Mouse (Mus musculus) urinary bladder, postnatal 14 days (tissue): ENCODE data around the gene Dusp1.

Experiments used
- DNase-seq: peaks from one replicate; pipeline ENCODE4 v3.0.0; 2021; ENCODE audit warnings: low spot score

Gene Dusp1

DNA sequence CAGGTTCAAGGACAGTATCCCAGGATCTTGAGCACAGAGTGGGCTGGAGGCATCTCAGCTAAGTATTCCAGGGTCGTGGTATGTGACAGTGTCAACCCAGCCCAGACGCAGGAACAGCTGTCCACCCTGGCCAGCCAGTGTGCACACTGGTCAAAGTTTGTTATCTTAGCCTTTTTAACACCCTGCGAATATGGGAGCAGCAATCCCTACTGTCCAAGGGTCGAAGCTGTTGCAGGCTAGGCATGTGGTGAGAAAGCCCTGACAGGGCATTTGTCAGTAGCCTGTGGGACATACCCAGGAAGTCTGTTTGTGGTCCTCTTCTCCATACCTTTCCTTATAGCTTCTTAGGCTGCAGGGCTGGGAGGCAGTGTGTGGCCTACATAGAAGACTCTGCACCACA is 22.1 kb upstream of the Dusp1 start:
- no peak for DNase-seq

DNA sequence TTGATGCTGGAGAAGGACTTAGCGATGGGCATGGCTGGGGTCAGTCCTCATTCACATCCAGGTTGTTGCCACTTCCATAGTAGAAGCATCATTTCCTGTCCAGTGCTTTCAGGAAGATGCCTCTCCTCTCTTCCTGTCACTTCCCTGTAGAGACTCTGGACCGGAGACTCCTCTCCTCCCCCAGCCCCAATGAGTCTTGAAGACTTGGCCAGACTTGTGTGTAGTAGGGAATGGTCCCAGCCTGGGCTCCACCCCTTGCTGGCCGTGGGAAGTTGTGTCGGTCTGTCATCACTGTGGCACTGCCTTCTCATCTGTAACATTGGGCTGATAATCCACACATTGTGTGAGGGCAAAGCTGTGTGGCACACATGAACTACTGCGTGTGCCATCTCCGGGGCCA is 21.7 kb upstream of the Dusp1 start:
- DNase-seq = no peak

DNA sequence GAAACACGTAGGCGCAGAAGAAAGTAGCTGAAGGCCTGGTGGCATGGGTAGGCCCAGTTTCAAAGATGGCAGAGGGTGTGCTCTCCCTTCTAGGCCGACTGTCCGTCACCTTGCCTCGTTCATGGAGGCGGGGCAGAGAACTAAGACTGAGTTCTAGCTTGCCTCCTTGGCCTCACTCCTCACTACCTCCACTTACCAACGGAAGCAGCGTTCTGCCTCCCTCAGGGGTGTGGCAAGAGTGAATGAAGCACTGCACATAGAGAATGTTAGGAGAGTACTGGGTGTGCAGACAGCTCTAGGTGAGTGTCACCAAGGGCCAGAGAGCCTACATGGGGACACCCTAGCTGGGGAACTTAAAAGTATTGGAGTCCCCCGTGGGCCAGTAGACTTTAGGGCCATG is 21.1 kb upstream of the Dusp1 start:
- no peak for DNase-seq

DNA sequence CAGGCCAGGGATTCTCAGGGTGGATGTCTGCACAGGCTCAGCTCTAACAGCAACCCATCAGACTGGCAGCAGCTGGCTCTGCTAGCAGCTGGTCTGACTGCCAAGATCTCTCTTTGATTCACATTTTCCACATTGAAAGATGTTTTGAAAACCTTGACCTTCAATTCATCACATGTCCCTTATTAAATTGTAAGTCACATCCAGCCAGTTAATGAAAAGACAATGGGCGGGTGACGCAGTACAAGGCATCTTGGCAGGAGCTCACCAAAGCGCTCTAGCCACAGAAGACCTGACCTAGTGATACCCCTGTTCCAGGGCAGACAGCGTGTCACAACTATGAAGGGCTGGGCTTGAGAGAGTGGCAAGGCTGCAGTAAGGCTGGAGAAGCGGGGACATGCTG is 20.4 kb upstream of the Dusp1 start:
- DNase-seq = no peak

DNA sequence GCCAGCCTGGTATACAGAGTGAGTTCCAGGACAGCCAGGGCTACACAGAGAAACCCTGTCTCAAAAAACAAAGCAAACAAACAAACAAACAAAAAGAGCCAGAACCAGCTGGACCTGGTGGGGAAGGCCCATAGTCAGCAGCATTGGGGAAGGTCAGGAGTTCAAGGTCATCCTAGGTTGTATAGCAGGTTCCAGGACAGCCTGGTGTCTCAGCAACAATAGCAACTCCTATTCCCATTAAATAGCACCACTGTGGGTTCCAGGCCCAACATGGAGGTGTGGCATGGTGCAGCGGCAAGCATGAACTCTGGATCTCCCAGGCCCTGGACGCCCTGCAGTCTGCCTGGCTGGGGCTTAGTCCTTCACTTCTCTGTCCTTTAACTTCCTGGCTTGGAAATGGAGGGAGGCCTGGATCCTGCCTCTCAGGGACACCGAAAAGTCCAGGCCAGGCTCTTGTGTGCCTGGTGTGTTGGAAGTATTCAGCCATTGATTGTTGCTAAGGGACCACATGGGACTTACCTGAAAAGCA is 19.0 kb upstream of the Dusp1 start:
- DNase-seq = no peak

DNA sequence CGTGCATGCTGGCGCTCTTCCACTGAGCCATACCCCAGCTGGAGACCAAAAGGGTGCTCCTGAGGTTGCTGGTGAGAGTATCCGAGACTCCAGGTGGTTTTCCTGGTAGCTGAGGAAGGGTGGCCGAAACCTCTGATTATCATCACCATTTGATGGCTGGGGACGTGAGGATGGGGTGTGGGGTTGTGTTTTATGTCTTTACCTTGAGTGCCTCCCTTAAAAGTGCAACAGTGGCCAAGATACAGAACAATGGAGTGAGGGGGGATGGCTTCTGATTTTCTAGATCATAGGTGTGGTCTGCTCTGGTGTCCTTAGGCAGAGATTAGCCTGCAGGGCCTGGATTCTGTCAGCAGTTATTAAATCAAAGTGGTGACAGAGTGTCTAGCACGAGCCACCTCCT is 17.5 kb upstream of the Dusp1 start:
- no peak for DNase-seq

DNA sequence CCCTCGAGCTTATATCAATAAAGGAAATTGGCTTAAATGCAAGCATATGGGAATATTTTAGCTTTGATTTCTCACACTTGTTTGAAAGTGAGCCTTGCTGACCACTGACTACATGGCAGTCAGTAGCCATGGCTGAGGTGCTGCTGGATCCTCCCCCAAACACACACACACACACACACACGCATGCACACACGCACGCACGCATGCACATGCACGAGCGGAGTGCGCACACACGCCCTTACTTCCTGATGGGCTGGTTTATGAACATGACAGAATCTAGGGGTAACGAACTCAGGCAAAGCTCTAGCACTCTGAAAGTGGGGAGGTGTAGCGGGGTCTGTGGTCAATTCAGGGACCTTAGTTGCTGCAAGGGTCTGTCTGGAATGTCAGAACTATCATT is 16.8 kb upstream of the Dusp1 start:
- DNase-seq = no peak

DNA sequence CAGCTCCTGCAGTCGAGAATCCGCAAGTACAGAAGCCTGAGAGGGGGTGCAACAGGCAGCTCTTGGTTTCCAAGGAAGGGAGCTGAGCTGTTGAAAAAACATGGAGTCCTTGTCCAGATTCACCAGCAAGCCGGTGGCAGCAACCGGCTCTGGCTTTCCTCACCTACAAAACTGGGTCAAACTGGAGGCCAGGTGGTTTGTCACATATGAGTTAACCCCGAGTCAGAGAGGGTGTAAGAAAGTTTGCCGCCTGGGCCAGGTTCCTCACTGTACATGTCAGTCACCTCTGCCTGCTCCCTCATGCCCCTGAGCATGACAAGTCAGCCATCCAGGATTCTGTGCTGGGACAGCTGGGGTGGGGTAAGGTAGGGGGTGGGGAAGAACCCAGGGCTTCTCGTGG is 16.2 kb upstream of the Dusp1 start:
- no peak for DNase-seq

DNA sequence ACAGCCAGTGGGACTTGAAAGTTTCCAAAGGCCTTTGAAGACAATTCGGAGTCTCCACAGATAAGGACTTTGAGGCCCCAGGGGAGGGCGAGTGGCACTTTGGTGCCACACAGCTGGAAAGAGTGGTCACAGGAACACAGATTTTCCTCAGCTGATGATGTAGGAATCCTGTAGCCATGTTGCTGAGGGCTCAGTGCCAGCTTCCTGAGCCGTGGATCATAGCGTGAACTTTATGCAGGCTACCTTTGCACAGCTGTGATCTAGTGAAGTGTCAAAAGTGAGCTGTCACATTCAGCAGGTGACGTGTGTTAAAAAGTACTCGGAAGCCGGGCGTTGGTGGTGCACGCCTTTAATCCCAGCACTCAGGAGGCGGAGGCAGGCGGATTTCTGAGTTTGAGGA is 15.4 kb upstream of the Dusp1 start:
- DNase-seq = no peak

DNA sequence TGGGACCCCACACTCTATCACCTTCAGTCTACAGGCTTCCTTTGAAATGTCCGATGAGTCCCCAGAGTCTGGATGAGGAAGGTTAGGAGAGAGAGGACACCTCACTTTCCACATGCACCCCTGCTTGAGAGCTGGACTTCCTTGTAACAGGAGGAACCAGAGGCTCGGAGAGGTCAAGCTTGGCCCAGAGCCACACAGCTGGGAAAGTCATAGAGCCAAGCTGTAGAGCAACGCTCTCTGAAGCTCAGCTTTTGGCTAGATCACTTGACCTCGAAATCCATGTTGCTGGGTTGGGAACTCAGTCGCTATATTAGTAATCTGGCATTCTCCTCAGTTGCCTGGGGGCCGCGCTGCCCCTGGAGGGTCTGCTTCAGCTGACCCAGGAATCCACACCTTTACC is 14.9 kb upstream of the Dusp1 start:
- DNase-seq = peak; percentile 62

DNA sequence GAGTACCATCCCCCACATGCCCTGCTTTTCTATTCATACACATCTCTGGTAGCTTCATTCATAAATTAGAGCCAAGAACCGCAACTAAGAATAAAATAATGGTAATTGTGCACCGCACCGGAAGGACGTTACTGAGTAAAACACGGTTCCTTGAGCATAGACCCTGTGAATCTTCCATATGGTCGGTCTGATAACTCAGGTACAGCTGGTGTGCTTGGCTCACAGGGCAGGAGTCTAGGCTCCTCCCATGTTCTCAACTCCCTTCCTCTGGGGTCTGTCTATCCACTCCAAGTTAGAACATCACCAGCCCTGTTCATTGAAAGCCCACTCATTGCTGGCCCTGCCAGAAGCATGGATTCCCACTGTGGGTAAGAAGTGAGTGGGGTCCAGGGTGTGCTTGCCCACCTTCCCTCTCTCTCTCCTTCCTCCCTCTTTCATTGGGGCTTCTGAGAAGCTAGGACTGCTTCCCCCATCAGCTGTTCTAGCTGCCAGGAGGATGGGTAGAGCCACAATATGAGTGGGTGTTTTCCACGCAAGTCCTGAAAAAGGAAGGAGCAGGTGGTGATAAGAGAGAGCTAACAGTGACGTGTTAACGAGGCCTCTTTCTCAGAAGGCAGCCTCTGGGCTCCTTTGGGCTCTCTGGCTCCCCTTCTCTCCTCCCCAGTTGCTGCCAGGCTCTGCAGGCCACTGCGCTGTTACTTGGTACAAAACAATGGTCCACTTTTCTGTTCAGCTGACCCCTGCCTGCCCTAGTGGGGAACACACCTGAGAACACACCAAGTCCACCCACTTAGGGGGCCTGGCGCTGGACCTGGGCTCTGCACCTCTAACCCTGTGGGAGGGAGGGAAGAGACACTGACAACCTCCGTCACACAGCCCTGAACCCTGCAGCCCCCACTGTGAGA is 14.1 kb upstream of the Dusp1 start:
- no peak for DNase-seq

DNA sequence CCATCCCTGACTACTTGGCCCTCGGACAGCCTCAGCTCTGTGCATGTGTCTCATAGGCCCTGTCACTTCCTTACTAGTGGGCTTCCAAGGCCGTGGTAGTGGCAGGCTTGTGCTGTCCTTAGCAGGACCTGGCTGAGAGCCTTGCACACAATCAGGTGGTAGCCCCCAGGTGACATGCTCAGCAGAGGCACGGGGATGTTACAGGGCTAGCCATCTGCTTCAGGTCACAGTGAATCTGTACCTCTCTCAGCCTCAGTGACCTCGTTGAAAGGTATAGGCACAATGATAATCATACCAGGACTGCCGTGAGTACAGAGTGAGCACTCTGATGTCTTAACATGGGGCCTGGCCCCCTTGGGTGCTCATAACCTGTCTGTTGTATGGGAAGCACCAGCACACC is 12.8 kb upstream of the Dusp1 start:
- DNase-seq = no peak

DNA sequence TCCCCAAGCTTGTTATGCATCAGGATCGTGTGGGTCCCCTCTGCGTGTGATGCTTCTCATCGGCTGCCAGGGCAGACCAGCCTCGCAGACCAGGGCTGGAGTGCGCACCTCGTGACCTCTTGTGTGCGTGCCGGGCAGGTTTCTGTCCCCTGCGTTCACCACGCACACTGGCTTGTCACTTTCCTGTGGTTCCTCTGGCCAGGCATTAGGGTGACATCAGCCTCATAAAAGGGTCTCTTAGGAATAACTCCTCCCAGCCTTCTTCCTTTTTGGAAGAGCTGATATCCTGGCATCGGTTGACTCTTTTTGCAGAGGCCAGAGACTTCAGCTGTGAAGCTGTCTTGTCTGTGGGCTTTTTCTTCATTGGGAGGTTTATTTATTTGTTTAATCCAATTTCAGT is 12.2 kb upstream of the Dusp1 start:
- no peak for DNase-seq

DNA sequence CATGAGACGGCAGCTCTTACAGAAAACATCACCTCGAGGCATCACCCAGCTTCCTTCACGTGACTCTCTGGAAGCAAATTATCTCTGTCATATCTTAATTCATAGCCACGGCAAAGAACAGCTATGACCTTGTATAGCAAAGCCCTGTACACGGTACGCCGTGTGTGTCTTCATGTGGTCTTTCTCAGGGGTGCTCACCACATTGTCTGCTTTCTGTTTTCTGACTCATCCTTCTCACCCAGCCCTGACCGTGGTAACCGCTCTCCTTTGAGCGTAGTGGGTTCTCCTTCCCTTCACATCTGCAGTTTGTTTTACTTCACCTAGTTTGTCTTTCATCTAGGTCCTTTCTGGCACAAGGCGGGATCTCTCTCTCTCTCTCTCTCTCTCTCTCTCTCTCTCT is 10.3 kb upstream of the Dusp1 start:
- no peak for DNase-seq

DNA sequence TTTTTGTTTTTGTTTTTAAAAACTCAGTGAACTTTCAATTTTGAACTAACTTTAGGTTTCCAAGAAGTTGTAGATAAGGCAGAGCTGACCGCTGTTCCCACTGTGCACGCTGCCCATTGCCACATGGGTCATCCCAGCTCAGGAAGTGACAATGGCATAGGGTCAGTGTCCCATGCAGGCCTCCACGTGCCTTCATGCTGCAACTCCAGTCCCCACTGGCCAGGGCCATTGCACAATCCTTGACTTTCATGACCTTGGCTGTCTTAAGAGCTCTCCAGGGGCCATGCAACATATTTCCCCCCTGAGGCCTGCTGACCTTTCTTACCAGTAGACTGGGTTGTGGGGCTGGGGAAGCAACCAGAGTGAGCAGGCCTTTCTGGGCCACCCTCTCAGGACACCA is 9.4 kb upstream of the Dusp1 start:
- DNase-seq = no peak

DNA sequence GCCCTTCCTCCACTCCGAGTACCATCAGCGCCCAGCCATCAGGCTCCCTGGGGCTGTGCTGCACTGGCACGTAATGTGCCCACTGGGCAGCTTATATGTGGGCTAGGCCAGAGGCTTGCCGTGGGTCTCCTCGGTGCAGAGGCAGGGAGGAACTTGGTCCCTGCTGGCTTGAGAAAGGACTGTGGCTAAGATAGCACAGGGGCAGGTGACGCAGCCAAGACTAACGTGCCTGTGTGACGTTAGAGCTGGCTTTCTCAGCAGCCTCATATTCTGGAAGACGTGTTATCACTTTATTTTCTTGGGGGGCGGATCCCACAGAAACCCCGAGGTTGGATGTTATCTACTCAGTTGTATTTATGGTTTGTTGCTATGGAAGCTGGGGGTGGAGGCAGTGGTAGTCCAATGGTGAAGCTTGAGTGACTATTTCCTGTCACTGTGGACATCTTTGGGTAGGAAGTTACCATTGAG is 8.8 kb upstream of the Dusp1 start:
- DNase-seq = no peak

DNA sequence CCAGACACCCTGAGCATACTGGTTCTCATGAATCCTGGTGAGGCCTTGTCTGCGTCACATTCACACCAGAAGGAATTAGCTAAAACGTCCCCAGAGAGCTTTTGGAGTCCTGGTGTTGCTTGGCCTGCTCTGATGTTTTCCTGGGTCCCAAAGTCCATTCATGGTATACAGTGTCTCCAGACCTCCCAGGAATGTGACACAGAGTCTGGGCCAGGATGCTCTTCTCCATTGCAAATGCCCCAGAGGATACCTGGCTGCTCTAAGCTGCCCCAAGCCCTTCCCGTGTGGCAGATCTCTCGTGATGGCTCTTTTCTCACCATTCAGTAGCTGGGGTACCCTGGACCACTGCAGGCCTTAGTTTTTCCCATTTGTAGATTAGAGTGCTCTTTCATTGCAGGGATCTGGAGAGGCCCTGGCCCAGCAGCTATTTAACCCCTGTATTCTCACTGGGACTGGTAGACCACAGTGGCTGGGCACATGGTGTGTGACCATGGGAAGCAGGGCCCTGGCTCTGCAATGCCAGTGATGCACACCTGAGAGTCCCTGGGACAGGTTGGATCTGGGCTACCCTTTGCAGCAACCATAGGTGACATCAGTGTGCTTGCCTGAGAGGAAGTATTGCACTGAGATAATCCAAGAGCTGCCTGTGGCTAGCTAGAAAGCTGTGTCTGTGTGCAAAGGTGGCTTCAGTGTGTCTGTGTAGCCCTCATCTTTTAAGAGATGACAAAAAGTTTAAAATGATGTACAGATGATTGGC is 7.8 kb upstream of the Dusp1 start:
- DNase-seq = no peak

DNA sequence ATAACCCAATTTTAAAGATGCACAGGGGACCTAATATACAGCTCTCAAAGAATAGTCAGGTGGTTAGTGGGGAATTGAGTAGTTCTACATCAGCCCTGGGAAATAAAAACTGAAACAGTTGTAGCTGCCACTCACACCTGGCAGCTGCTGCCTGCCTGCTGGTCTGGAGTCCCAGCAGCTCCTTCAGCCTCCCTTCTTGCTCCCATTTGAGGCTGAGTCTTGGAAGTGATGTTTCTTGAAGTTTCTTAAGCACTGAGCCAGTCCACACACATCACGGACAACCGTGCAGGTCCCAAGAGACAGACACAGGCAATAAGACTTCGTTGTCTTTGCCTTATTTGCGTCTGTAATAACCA is 5.9 kb upstream of the Dusp1 start:
- no peak for DNase-seq

DNA sequence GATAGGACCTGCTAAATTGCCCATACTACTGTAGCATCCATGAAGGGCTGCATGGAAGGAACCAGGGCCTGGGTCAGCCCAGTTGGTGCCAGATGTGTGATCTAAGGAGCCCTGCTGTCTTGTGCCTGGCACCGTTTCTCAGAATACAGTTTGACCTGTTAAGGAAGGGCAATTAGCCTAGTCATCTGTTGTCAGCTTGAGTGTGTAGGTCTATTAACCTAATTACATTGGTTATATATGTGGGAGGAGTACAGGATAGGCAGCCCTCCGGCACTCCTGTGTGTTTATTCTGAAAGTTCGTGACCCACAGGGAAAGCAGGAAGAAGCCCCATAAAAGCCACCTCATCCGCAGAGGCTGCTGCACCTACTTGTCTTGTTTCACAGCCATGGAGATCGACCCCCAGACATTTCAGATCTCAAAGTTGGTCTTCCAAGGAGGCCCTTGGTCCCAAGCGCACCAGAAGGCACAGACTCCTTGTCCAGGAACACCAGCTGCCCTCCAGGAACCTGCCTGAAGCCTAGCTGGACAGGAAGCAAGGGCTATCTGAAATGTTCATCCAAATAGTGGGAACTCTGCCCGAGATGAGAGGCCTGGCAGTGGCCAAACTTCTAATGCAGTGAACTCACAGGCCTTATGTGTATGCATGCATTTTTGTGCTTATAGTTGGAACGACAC is 5.4 kb upstream of the Dusp1 start:
- no peak for DNase-seq

DNA sequence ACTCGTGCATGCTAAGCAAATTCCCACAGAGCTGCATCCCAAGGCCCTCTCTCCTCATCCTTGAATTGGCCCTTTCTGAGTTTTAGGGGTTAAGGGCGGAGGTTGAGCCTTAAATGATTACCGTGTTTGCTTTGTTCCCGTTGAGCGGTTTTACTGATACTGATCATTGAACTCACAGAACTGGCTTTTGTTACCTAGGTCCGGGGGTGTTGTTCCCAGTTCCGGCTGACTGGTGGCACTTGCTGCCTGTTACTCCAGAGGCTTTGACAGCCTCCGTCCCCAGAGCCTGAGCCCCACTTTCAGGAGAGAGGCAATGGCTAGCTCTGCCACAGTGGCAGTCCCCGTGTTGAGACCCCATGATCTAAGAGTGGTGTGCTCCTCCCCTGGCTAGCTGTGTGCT is 2.5 kb upstream of the Dusp1 start:
- DNase-seq = peak; percentile 65

DNA sequence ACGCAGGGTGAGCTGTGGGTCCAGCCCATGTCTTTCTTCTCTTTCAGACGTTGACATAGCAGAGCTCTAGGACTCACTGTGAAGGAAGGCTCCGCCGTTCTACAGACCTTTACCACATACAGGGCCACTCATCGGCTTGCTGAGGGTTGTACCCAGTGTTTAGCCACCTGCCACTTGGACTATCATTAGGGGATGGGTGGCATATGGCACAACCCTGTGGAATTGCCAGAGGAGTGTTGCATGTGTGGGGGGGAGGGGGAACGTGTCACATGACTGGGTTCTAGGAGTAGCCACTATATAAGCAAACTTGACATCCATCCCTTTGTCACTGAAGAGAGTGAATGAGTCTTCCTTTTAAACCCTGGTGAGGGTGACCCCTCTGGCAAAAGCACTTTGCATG is 1.5 kb upstream of the Dusp1 start:
- DNase-seq = no peak

DNA sequence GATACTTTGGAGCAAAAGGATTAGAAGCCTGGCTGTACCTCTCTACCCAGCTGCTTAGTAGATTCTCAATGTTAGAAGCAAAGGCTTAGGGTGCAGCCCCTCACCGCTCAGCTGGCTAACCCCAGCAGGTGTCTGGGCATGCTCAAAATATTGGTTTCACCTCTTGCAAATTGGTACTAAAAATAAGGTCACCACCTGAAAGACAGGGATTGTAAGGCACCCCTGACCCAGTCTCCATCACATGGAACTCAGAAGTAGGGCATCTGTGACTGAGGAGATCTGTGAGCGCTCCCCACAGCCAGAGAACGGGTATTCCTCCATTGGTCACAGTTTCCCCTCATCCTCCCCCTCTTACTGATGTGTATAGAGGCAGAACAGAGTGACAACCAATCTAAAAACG is 364 bp upstream of the Dusp1 start:
- no peak for DNase-seq

DNA sequence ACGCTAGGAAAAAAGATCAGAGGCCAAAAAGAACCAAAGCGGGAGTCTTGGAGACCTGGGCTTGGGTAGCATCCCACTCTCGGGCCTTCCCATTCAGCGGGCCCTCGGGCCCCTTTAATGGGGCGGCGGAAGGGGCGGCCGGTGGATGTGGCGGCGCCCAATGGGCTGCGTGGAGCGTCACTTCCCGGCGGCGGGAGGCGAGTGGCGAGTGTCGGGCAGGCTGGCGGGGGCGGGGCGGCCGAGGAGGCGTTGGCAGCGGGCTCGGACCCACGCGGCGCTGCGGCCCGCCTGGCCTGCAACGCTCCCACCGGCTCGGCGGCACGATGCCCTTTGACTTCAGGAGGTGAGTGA is 663 bp downstream of the Dusp1 start, which contains the start of gene Ergic1:
TSS of gene Ergic1 (plus strand) at position 200 of the 351 bp plus-strand sequence.
- peak; percentile 94 for DNase-seq
